Mouse (Mus musculus) spleen, adult 2 months (tissue): Measurements from ENCODE around the gene Trappc5.

Experiments used
- CTCF ChIP-seq: fragments of 200-500 bp; IDR thresholded peaks from 2 replicates; pipeline ENCODE4 v1.5.1; 2011; ENCODE audit warnings: mild to moderate bottlenecking, inconsistent platforms; ENCODE audit not compliant: insufficient read depth, insufficient read length, insufficient replicate concordance; ENCODE audit errors: extremely low read depth
- POLR2A ChIP-seq: fragments of 200-500 bp; IDR thresholded peaks from 2 replicates; pipeline ENCODE4 v1.6.1; 2011; ENCODE audit warnings: low read depth, low read length, inconsistent platforms

GRCm38 (mm10) chr8:3720551-3720950 lies 44.5 kb downstream of the Trappc5 start, which contains the start of gene Clec4g:
- no peak for TF ChIP-seq CTCF
- TF ChIP-seq POLR2A = no peak
